Mouse (Mus musculus): ENCODE data around the gene Phactr2. TPM values are rescaled to one million over a fixed set of nuclear protein-coding genes. Genes with fewer than 3 reads are reported as not detected.

Phactr2 gene
- polyA plus RNA-seq, 1 experiment from 2014 or later = 6.4 TPM

- Histone ChIP-seq H3K4me3 (replicated peaks) (no peak overlapping the region), H3K27ac (no peak overlapping the region), H3K27me3 (no peaks in the 10 kb centered on the region), H3K4me1 (replicated peaks) (0 out of 2 replicates have a peak, but pooled peaks cover 15% of the 10 kb centered on the region), H3K9ac (replicated peaks) (no peak overlapping the region), H3K36me3 (no peaks in the 10 kb centered on the region), H3K4me2 (replicated peaks) (no peak overlapping the region), H3K9me3 (no peaks in the 10 kb centered on the region)
- ATAC-seq = no peak
- WGBS = 63% methylated on average over 6 of the region's 6 CpGs
Observed at GRCm38 (mm10) chr10:13335814-13336213, 138.4 kb downstream of the Phactr2 start.

DNA sequence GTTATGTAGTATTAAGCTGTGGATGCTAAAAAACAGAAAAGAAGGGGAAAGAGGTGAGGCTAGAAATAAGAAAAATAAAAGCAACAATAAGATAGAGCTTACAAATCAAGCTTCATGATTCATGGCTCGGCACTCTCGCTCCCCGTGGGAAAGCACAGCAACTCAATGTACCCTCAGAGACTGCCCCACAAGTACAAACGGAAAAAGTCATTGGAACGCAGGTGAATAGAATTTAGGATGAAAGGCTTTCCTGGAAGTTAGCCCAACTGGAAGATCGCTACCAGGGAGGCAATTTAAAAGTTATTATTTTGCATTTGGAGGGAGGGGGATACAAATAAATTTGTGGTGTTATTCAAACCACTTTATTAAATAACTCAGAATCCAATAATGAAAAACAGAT, 138.9 kb downstream of the Phactr2 start:
- no peaks in the 10 kb centered on the region for H3K27me3 ChIP-seq
- WGBS = 73% methylated on average over 6 of the region's 6 CpGs
- H3K4me3 ChIP-seq (replicated peaks) = no peak overlapping the region
- no peak overlapping the region for H3K9ac ChIP-seq (replicated peaks)
- H3K9me3 ChIP-seq = no peaks in the 10 kb centered on the region
- H3K27ac ChIP-seq = no peak overlapping the region
- no peaks in the 10 kb centered on the region for H3K36me3 ChIP-seq
- H3K4me1 ChIP-seq (replicated peaks) = 0 out of 2 replicates have a peak, but pooled peaks cover 15% of the 10 kb centered on the region
- no peak for ATAC-seq
- H3K4me2 ChIP-seq (replicated peaks) = no peak overlapping the region

GRCm38 (mm10) chr10:13333781-13334180, 140.4 kb downstream of the Phactr2 start:
- Histone ChIP-seq H3K4me1 (replicated peaks) (0 out of 2 replicates have a peak, but pooled peaks cover 15% of the 10 kb centered on the region), H3K9ac (replicated peaks) (no peak overlapping the region), H3K4me3 (replicated peaks) (no peak overlapping the region), H3K27ac (no peak overlapping the region), H3K36me3 (no peaks in the 10 kb centered on the region), H3K9me3 (no peaks in the 10 kb centered on the region), H3K4me2 (replicated peaks) (no peak overlapping the region), H3K27me3 (no peaks in the 10 kb centered on the region)
- no peak for ATAC-seq
- WGBS = 77% methylated on average over 2 of the region's 2 CpGs

DNA sequence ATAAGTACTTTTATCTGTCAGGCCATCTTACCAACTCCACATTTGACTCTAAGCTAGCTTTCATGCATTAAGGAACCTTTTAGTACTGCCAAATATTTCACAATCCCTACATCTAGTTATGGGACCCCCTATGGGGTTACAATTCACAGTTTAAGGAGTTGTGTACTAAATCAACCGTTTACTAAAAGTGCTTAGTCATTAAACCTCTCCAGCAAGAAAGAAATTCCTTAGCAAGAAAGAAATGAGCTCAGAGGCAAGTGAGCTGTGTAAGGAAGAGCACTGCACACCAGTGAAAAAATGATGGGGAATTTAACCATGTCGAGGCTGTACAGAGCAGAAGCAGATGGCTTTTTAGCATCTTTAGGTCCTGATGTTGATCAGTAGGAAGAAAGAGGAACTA, 141.2 kb downstream of the Phactr2 start:
- WGBS = 54% methylated on average over 2 of the region's 2 CpGs
- Histone ChIP-seq H3K27me3 (no peaks in the 10 kb centered on the region), H3K4me1 (replicated peaks) (0 out of 2 replicates have a peak, but pooled peaks cover 15% of the 10 kb centered on the region), H3K9ac (replicated peaks) (no peak overlapping the region), H3K4me2 (replicated peaks) (no peak overlapping the region), H3K36me3 (no peaks in the 10 kb centered on the region), H3K9me3 (no peaks in the 10 kb centered on the region), H3K27ac (no peak overlapping the region), H3K4me3 (replicated peaks) (no peak overlapping the region)
- no peak for ATAC-seq

DNA sequence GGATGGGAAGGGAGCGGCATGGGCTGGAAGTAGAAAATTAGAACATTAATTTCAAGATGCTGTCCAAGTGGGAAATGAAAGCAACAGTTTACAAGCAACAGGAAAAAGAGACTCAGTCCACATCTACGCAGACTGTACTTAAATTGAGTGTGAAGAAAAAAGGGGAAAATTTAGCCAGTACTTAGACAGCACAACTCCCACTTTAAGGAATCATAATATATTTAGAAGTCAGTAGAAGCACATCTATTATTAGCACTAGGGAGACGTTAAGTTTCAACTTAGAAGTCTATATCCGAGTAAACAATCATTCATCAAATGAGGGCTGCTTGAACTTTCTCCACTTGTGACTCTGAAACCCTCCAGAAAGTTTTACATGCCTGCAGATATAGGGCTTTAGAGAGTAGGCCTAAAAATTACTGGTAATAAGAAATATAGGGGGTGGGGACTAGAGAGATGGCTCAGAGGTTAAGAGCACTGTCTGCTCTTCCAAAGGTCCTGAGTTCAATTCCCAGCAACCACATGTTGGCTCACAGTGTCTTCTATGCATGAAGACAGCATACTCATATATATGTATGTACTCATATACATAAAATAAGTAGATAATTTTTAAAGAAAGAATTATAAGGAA, 142.7 kb downstream of the Phactr2 start:
- Histone ChIP-seq H3K27ac (no peak overlapping the region), H3K9me3 (no peaks in the 10 kb centered on the region), H3K4me1 (replicated peaks) (0 out of 2 replicates have a peak, but pooled peaks cover 8% of the 10 kb centered on the region), H3K4me2 (replicated peaks) (no peak overlapping the region), H3K4me3 (replicated peaks) (no peak overlapping the region), H3K27me3 (no peaks in the 10 kb centered on the region), H3K36me3 (no peaks in the 10 kb centered on the region), H3K9ac (replicated peaks) (no peak overlapping the region)
- ATAC-seq = no peak
- WGBS = 87% methylated on average over 4 of the region's 4 CpGs

GRCm38 (mm10) chr10:13328602-13329001, 145.6 kb downstream of the Phactr2 start:
- H3K9ac ChIP-seq (replicated peaks) = no peak overlapping the region
- H3K4me1 ChIP-seq (replicated peaks) = peaks cover 7% of the 10 kb centered on the region
- 50% methylated on average over 3 of the region's 3 CpGs for WGBS
- H3K9me3 ChIP-seq = no peaks in the 10 kb centered on the region
- H3K4me2 ChIP-seq (replicated peaks) = no peak overlapping the region
- ATAC-seq = no peak
- H3K27ac ChIP-seq = no peak overlapping the region
- H3K36me3 ChIP-seq = no peaks in the 10 kb centered on the region
- H3K4me3 ChIP-seq (replicated peaks) = no peak overlapping the region
- no peaks in the 10 kb centered on the region for H3K27me3 ChIP-seq

- H3K27ac ChIP-seq = no peak overlapping the region
- H3K27me3 ChIP-seq = no peaks in the 10 kb centered on the region
- WGBS = 67% methylated on average over 14 of the region's 14 CpGs
- no peaks in the 10 kb centered on the region for H3K9me3 ChIP-seq
- no peaks in the 10 kb centered on the region for H3K36me3 ChIP-seq
- no peak for ATAC-seq
- peaks cover 14% of the 10 kb centered on the region for H3K4me1 ChIP-seq (replicated peaks)
- no peak overlapping the region for H3K4me2 ChIP-seq (replicated peaks)
- H3K9ac ChIP-seq (replicated peaks) = no peak overlapping the region
- H3K4me3 ChIP-seq (replicated peaks) = no peak overlapping the region
Observed at GRCm38 (mm10) chr10:13326149-13326873, 147.9 kb downstream of the Phactr2 start.

DNA sequence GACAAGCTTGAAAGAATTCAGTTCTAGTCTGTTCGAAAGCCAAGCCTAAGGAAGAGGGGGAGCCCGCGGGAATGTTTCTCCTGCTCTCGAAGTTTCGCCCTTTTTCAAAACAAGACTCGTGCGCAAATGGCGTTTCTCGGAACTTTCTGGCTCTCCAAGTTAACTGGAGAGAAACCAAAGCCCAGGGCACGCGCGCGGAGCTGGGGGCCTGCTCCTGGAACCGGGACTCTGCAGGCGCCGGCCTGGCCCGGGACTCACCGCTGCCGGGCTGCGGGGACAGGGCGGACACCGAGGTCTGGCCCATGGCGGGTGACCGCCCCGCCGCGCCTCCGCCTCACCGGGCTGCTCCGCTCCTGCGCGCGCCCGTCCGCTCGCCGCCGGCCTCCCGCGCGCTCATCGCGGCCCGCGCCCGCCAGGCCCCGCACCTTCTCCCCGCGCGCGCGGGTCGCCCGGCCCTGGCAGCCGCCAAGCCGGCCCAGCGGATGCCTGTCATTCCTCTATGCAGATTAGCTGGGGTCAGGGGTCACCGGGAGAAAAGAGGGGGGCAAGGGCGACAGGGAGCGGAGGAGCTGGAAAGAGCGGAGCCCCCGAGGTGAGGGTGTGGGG, 150.3 kb downstream of the Phactr2 start:
- peaks cover 14% of the 10 kb centered on the region for H3K4me1 ChIP-seq (replicated peaks)
- WGBS = under 1% methylated on average over 58 of the region's 62 CpGs
- peak overlapping the region; percentile 61 for H3K4me3 ChIP-seq (replicated peaks)
- peak overlapping the region; percentile 71 for H3K9ac ChIP-seq (replicated peaks)
- H3K9me3 ChIP-seq = no peaks in the 10 kb centered on the region
- no peaks in the 10 kb centered on the region for H3K27me3 ChIP-seq
- no peaks in the 10 kb centered on the region for H3K36me3 ChIP-seq
- H3K27ac ChIP-seq = peak overlapping the region; percentile 62
- peak overlapping the region; percentile 87 for H3K4me2 ChIP-seq (replicated peaks)
- ATAC-seq = peak; percentile 91

DNA sequence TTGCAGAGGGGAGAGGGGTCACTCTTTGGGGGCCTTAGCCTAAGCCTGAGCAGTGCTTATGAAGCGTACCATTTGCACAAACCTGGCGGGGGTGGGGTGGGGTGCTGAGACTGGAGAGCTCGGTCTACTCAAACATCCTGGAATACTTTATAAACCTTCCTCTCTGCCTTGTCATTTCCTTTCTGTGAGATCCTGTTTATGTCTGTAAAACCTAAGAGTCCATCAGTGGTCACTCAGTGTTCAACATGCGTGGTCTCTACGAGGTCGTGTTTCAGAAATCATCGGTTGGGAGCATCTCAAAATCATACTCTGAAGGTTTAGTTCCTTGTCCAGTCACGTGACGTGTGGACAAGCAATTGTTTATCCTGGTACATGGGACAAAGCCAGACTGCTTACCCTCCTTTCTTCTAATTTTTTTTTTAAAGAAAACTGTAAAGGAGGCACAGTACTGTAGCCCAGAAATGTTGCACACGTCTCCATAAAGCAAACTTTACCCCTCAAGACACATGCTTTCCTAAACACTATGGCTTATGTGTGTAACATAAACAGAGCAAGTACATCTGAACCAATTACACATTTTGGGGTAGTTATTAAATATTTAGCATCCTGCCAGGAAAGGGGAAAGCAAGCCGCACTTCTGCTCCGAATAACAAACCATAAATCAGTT, 150.9 kb downstream of the Phactr2 start:
- H3K36me3 ChIP-seq = no peaks in the 10 kb centered on the region
- peak overlapping the region; percentile 71 for H3K9ac ChIP-seq (replicated peaks)
- no peak overlapping the region for H3K27ac ChIP-seq
- H3K4me1 ChIP-seq (replicated peaks) = peaks cover 14% of the 10 kb centered on the region
- peak overlapping the region; percentile 61 for H3K4me3 ChIP-seq (replicated peaks)
- peak; percentile 43; the same call in 1 of the 2 replicates for ATAC-seq
- no peaks in the 10 kb centered on the region for H3K27me3 ChIP-seq
- peak overlapping the region; percentile 87 for H3K4me2 ChIP-seq (replicated peaks)
- no peaks in the 10 kb centered on the region for H3K9me3 ChIP-seq
- 23% methylated on average over 12 of the region's 12 CpGs for WGBS

- WGBS = 78% methylated on average over 5 of the region's 5 CpGs
- H3K9ac ChIP-seq (replicated peaks) = no peak overlapping the region
Observed at GRCm38 (mm10) chr10:13314999-13315398, 159.2 kb downstream of the Phactr2 start.

DNA sequence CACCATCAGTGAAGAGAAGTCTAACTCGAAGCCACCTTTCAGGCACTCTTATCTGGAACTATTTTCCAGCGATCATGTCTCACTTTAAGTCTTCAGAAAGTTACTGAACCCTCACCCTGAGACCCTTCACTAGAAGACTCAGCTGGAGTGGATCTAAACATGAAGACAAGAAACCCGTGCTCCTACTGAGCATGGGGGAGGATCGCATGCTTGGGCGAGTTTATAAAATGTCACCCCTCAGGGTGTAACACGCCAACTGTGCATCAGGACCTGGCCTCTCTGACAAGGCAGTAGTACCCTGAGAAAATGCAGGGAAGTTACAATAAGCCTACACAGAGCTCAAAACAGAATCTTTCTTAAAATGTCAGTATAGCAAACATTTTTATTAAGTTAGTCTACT, 161.6 kb downstream of the Phactr2 start:
- H3K9ac ChIP-seq (replicated peaks) = no peak overlapping the region
- no peaks in the 10 kb centered on the region for H3K9me3 ChIP-seq
- no peak for ATAC-seq
- no peaks in the 10 kb centered on the region for H3K36me3 ChIP-seq
- H3K4me1 ChIP-seq (replicated peaks) = peaks cover 12% of the 10 kb centered on the region; the same call in 1 of the 2 replicates
- 45% methylated on average over 6 of the region's 6 CpGs for WGBS
- H3K4me2 ChIP-seq (replicated peaks) = no peak overlapping the region
- H3K27me3 ChIP-seq = no peaks in the 10 kb centered on the region
- no peak overlapping the region for H3K27ac ChIP-seq
- H3K4me3 ChIP-seq (replicated peaks) = no peak overlapping the region

More at GRCm38 (mm10) chr10:13314999-13315398, 159.2 kb downstream of the Phactr2 start:
- Histone ChIP-seq H3K36me3 (no peaks in the 10 kb centered on the region), H3K27me3 (no peaks in the 10 kb centered on the region), H3K9me3 (no peaks in the 10 kb centered on the region), H3K4me3 (replicated peaks) (no peak overlapping the region), H3K4me1 (replicated peaks) (peaks cover 12% of the 10 kb centered on the region; the same call in 1 of the 2 replicates), H3K4me2 (replicated peaks) (no peak overlapping the region), H3K27ac (no peak overlapping the region)
- ATAC-seq = no peak

GRCm38 (mm10) chr10:13311612-13312011, 162.6 kb downstream of the Phactr2 start:
- H3K4me2 ChIP-seq (replicated peaks) = no peak overlapping the region
- no peaks in the 10 kb centered on the region for H3K36me3 ChIP-seq
- no peak overlapping the region for H3K9ac ChIP-seq (replicated peaks)
- peaks cover 12% of the 10 kb centered on the region; the same call in 1 of the 2 replicates for H3K4me1 ChIP-seq (replicated peaks)
- ATAC-seq = no peak
- no peak overlapping the region for H3K4me3 ChIP-seq (replicated peaks)
- H3K27ac ChIP-seq = peak overlapping the region; percentile 44
- H3K9me3 ChIP-seq = no peaks in the 10 kb centered on the region
- no peaks in the 10 kb centered on the region for H3K27me3 ChIP-seq
- 22% methylated on average over 6 of the region's 6 CpGs for WGBS
